Mouse (Mus musculus) left cerebral cortex, postnatal 10 days (tissue): ENCODE data around the gene Ahr. TPM values are rescaled to one million over a fixed set of nuclear protein-coding genes. Genes with fewer than 3 reads are reported as not detected.

Experiments
- DNase-seq, 2 experiments: peaks; one replicate each; pipeline ENCODE4 v3.0.0; 2021 to 2022; ENCODE audit warnings: low spot score in 2 of 2, mixed read lengths in 1 of 2; ENCODE audit errors: extremely low spot score in 1 of 2
- intact Hi-C: fragments of 180-260 bp; cut with DNase I; formaldehyde crosslinking; loops from one replicate; pipeline ENCODE4 v1.15.1; 2025
- total RNA-seq, 2 experiments: library from RNA; stranded (reverse); gene quantifications; 2 replicates each; pipeline ENCODE4 v1.2.3; 2021

Gene Ahr
- total RNA-seq = 10 to 100 TPM; 10.3 to 14.0 TPM

DNA sequence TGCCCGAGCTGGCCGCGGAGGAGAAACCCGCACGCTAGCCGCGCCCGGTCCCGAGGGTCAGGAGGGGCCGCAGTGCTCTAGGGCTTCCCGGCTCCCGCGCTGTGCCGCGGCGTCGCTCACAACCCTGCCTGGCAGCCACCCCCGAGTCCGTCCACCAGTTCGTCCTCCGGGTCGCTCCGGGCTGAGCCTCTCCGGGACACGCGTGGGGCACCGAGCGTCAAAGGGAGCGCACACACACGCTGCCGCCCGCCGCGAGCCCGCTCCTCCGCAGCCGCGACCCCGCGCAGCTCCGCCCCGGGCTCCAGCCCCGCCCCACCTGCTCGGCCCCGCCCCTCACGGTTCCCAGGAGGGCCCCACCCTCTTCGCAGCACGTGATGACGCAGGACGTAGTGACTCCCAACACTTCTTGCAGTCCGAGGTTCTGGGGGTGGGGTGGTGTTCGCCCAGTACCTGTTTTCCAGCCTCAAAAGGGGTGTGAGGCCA is at the start of gene Ahr:
TSS of gene Ahr (minus strand) at position 285 of the 483 bp plus-strand sequence.
- DNase-seq = peak; percentile 79 to 91
- intact Hi-C loops = loop anchor here (1.0 to 10.0 kb wide), 3 partner anchors 220 to 297 kb away; no protein-coding TSS in a partner anchor

DNA sequence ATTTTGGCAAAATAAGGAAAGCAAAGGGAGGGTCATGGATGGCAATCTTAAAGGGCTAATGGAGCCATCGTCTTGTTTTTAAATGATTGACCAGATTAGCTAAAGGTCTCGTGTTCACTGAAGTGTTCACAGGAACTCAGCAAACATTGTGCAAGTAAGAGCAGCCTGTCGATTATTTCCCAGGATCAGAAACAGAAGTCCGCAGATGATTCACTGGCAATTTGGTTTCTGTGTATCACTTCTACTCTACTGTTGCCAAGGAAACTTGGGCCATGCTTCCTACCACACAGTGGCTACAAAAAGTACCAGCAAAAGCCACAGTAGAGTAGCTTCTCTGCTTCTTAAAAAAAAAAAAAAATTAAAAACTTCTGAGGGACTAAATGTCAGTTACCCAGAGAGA is 44.0 kb upstream of the Ahr start:
- intact Hi-C loops = no loop called here
- DNase-seq = no peak

DNA sequence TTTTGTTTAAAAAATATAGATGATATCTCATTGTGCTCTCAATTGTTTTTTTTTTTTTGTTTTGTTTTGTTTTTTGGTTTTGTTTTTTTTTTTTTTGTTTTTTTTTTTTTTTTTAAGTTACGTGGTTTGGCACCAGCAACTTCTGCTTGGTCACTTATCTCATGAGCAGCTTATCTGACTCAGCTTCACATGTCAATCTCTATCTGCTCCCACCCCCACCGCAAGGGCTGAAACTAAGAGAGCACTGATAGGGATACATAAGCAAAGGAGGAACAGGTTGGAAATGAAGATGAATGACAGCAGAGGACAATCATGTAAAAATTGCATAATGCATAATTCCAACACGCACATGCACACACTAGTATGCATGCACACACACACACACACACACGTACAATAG is 41.3 kb upstream of the Ahr start:
- DNase-seq = no peak
- intact Hi-C loops = no loop called here

DNA sequence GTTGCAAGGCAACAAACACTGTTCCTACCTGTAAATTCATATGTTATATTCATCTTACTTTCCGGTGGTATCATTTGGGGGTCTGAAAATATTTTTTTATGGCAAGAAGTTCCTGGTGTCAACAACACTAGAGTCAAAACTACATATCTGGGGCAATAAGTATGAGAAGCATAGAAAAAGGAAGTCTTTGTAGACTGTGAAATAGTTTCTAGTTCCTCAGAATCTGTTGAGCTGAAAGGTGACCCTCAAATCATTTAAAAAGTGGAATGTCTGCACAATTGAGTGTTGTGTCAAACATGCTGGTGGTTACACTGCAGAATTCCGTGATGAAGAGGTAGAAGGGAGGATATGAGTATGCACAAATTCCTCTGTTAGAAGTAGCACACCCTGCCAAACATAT is 38.9 kb upstream of the Ahr start:
- DNase-seq = no peak
- intact Hi-C loops = no loop called here

DNA sequence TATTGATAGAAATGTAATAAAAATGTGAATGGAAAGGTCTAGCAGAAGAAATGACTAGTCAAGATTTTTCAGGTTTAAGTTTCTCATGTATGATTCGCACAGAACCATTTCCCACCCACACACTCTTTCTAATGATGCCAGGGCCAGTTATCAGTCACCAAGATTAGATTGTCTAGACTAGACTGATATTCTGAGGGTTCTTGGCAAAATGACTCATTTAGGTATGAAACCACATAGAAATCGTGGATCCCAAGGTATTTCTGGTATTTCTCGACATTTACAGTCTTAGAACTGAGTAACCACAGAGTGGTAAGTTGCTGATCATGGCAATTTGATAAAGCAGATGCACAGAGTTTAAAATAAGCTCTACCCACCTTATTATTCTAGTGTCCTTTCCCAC is 28.0 kb upstream of the Ahr start:
- DNase-seq = no peak
- intact Hi-C loops = no loop called here

DNA sequence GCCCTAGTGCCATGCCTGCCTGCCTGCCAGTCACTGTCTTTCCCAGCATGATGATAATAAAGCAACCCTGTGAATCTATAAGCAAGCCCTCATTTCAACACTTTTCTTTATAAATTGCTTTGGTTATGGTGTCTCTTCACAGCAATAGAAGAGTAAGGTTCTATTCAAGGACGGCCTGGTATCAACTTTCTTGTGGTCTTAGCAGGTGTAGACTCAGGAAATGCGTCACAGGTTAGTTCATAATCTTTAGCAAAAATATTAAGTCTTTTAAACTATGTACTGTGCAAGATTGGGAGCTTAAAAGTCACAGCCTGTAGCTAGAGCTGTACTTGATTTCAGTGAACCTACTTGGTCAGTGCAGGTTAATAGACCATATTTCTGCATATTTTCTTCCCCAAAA is 24.0 kb upstream of the Ahr start:
- intact Hi-C loops = no loop called here
- DNase-seq = no peak

DNA sequence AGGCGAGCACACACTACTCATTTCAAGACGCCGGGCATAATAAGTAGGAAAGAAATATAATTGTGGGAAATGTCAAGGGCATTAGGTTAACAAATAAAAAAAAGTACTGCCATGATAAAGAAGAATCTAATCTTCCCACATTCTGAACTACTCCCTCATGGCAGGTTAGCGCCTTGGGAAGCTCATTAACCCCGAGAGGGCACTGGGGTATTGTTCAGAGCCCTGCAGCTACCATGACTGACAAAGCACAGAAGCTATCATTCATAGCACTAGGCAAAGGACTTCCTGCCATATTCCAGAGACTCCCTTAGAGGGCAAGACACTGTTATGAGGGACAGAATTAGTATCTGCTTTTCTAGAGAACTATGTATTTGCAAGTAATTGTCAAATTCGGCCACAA is 21.1 kb upstream of the Ahr start:
- intact Hi-C loops = no loop called here
- no peak for DNase-seq

DNA sequence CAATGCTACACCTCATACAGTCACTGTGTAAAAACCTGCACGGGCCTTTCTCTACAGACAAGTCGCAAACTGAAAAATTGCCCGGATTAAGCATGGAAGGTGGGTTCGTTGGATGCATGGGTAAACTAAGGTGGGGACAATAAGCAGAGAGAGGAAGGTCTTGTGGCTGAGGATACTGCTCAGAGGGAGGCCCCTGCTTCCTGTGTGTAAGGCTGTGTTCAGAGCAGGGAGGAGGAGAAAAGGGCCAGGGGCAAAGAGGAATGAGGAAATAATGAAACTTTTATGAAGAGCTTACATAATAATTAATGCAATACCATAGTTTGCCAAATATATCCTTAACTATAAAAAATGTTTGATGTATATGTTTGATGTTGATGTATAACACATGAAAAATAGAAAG is 19.5 kb upstream of the Ahr start:
- DNase-seq = no peak
- intact Hi-C loops = no loop called here

DNA sequence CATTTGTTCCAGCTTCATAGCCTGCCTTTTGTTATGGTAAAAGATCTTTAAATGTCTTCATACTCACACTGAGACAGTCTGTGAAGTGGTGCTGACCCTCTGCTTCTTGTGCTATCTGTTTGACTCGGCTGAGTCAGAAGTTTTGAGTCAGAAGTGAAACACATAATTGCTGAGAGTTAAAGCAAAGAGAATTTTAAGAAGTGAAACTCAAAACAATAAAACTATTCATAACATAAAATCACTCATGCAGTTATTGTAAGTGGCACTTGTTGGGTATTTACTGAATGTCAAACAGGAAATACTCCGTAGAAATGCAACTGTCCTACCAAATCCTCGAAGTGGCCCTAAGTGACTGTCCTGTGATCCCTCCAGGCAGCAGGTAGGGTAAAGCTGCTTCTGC is 18.3 kb upstream of the Ahr start:
- no peak for DNase-seq
- intact Hi-C loops = no loop called here

DNA sequence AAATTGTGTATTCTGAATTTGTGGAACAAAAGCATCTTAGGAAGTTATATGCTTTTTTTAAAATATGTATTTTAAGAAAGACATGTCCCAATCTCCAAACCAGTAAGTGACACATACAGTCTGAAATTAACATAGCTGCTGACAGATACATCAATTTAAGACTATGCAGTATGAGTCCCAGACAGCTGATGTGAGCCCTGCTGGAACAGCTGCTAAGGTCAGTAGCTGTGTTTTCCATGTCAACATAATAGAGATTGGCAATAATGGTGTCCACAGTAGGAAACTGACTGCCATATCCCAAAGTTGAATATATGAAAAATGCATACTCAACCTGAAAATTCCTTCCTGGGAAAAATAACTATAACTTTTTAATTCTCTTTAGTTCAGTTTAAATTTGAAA is 15.5 kb upstream of the Ahr start:
- no peak for DNase-seq
- intact Hi-C loops = no loop called here

DNA sequence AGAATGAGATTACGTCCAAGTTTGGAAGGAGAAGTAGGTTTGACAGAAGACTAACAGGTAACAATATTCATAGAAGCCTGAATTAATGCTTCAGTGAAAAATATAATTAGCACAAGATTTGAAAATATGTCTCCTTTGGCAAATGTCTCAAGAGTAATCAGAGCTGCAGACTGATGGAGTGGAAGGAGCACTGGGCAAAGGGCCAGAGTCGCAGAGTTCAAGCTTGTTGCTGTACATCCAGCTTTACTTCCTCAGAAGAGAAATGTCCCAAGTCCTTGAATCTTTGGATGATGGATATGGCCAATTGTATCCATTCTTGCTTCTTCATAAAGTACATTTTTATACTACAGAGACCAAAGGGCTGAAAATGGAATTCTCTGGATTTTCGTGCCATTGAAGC is 8.0 kb upstream of the Ahr start:
- intact Hi-C loops = no loop called here
- DNase-seq = no peak

DNA sequence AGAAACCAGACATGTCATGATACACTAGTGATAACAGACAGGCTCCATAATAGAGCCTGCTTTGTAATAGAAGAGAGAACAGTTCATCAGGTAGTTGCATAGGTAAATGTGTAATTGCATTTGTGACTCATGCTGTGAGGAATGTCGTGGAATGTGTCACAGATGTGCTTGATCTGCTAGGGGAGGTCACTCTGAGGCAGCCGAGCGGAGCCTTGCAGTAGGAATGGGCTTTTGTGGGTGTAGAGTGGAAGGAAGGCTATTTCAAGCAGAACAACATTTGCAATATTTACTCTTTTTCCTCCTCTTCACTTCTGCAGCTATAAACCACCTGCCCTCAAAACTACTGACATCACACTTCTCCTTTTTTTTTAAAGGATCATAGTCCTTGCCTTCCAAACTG is 4.0 kb upstream of the Ahr start:
- no peak for DNase-seq
- intact Hi-C loops = loop anchor here (10.0 kb wide), 1 partner anchor 216 kb away; no protein-coding TSS in a partner anchor

DNA sequence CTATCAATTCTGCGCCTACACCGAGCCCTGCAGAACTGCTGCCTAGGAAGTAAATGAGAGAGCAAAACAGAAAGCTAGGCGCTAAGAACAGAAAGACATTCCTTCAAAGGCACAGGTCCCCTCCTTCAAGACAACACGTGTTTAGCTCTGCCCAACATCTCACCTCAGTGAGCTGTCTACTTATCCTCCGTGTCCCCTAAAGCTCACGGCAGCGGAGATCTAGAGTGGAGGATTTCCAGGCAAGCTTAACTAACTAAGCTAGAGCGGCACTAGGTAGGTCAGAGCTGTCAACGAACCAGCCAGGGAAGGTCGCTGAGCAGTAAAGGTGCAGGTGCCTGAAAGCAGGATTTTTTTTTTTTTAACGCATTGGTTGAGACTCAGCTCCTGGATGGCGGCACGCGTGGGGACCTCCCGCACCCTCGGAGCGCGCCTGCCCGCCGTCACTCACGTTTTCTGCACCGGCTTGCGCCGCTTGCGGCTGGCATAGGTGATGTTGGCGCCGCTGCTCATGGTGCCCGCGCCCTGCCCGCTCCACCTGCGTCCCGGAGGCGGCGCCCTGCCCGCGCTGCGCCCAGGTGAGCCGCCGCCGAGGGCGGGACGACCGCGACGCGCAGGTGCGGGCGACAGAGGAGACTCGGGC is 604 bp downstream of the Ahr start:
- intact Hi-C loops = loop anchor here (1.0 to 10.0 kb wide), 3 partner anchors 221 to 297 kb away; no protein-coding TSS in a partner anchor
- DNase-seq = peak; percentile 5 to 50

DNA sequence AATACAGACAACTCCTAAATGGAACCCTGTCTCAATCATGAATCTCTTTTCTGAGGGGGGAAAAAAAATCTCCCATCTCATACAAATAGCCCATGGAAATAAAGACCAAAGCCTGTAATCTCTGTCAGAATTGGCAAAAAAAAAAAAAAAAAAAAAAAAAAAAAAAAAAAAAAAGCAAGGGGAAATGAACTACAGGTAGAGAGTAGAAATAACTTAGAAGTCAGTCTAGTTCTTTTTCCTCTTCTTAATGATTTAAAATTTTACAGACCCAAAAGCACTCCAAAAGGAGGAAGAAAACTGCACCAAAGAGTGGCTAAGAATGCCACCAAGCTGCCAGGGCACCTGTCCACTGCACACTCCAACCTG is 1.1 kb downstream of the Ahr start:
- intact Hi-C loops = loop anchor here (1.0 to 10.0 kb wide), 3 partner anchors 221 to 298 kb away; no protein-coding TSS in a partner anchor
- DNase-seq = no peak

DNA sequence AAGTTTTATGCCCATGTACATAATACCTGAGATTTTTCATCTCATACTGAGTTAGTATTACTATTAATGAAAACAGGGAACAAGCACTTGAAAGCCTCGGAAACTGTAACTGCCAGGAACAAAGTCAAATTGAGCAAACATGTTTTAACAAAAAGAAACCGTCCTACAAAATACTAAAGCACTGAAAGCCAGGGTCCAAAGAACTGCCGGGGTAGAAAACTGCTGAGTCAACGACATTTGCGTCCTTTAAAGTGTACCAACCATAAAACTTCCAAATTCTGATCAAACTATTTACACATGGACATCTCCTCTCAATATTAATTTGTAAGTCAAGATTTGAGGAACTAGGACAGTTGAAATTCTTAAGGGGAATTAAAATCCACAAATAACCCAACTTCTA is 1.7 kb downstream of the Ahr start:
- intact Hi-C loops = loop anchor here (5.0 to 10.0 kb wide), 2 partner anchors 221 to 222 kb away; no protein-coding TSS in a partner anchor
- no peak for DNase-seq

DNA sequence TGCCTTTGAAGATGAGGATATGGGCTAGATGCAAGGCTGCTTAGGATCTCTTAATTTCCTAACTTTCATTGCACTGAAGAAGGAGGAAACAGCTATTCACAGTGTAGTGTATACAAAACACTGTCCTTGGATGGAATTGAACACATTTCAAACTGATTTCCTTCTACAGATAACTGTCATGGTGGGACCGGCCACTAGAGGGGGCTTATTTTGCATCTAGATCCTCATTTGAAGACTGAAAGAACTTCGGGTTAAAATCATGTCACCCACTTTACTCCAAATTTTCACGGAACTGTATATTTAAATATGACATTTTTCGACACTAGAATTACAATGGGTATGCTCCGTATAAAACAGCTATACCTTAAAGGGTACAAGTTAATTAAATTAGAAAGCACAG is 2.7 kb downstream of the Ahr start:
- intact Hi-C loops = loop anchor here (5.0 to 10.0 kb wide), 2 partner anchors 220 to 223 kb away; no protein-coding TSS in a partner anchor
- peak; percentile 64 to 69 for DNase-seq

DNA sequence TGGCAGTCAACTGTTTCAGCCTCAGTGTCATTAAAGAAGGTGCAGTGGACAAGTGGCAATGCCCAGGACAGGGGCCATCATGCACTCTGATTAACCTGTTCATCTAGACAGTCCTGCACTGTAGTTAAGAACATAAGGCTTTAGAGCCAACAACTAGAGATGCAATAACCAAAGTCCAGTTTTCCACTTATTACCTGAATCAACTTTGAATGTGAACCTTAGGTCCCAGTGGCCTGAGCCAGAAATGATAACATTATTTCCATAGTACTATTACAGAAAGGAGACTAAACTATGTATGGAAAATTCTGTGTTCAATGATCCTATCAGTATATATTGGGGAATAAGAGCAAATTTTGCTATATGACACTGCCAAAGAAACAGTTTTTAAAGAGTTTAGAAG is 4.3 kb downstream of the Ahr start:
- intact Hi-C loops = loop anchor here (5.0 to 10.0 kb wide), 2 partner anchors 218 to 224 kb away; no protein-coding TSS in a partner anchor
- DNase-seq = no peak

DNA sequence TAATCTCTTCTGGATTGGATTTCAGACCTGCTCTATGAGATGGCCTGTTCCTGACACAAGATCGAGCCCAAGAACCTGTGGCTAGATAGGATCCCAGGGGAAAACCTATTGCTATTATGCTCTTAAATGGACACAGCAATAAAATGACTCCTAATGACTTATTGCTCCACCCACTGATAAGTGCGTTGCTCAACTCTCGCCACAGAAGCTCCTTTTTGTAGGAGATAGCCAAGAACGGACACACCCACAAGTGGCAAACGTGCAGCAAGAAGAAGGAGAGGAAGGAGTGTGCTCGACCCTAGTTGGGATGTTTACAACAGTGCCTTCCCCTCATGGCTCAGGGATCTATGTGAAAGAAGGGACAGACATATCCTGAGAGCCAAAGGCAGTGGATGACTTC is 7.4 kb downstream of the Ahr start:
- intact Hi-C loops = no loop called here
- no peak for DNase-seq

DNA sequence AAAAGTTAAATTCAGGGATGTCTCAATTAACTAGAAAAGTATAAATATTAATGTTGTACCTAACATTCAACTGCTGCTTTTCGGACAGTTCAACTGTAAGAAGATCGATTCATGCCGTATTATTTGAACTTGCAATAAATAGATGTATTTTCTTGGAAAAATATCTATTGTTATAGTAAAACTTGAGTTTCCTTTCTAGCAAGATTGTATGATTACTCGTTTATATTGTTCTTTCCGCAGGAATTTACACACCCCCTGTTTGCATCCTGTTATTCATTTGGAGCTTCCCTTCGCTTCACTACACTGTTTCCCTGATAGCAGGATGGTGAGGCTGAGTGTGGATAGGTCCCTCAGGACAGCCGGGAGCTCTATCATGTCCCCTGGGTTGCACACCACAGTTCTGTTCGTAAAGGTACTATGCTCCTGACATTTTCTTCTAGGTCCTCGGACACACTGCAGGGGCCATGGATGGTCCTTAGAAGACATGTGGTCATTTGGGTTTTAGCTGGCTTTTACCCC is 12.2 kb downstream of the Ahr start:
- intact Hi-C loops = no loop called here
- DNase-seq = no peak

DNA sequence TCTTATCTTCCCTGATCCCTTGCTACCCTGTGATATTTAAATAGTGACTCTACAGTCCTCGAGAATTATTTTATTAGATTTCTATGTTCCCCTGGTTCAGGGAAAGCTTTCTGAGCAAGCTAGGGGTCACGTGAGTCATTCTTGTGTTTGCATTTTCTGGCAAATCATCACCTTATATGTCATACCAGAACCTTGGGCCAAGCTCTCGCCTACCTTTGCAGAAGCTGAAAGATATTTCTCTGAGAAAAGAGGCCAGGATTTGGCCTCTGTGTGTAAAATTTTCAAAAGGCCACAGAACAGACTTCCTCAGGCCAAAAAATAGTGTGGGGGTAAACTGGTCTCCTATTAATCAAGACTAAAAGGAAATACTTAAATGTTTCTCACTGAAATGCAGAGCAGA is 19.2 kb downstream of the Ahr start:
- intact Hi-C loops = no loop called here
- no peak for DNase-seq

DNA sequence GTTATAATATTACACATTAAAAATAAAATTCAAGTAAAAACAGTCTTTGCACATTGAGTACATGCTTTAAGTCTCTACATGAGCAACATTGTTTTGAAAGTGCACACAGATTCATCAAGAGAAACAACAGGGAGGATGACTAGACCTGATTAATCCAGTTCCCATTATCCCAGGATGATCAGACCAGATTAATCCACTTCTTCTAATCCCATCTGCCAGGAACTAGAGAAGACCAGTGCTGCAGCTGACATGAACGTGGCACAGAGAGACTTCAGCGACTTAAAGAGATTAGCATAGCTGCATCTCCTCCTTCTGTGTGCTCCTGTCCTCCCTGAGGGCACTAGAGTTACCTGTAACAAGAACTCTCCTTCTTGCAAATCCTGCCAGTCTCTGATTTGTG is 20.2 kb downstream of the Ahr start:
- DNase-seq = no peak
- intact Hi-C loops = no loop called here
